Mouse (Mus musculus) bone marrow macrophage, adult 2 months (primary cell): ENCODE measurements around the gene Jade1. TPM values are rescaled to one million over a fixed set of nuclear protein-coding genes. Genes with fewer than 3 reads are reported as not detected.

Source experiments
- H3K27ac ChIP-seq: 2 replicates; pipeline ENCODE4 v1.5.1; 2012; ENCODE audit warnings: low read depth, low read length; ENCODE audit not compliant: insufficient read depth
- H3K4me1 ChIP-seq: 2 replicates; pipeline ENCODE4 v1.6.1; 2012; ENCODE audit warnings: low read length; ENCODE audit not compliant: control insufficient read depth, insufficient read depth
- H3K4me3 ChIP-seq: 2 replicates; pipeline ENCODE4 v1.5.1; 2012; ENCODE audit warnings: mild to moderate bottlenecking, low read length, moderate library complexity; ENCODE audit not compliant: insufficient read depth
- CTCF ChIP-seq: IDR thresholded peaks from 2 replicates; pipeline ENCODE4 v1.5.1; 2012; ENCODE audit warnings: low read depth, mild to moderate bottlenecking, low read length, moderate library complexity
- POLR2A ChIP-seq: IDR thresholded peaks from 2 replicates; pipeline ENCODE4 v1.6.1; 2012; ENCODE audit warnings: mild to moderate bottlenecking, low read depth, low read length, borderline replicate concordance
- polyA plus RNA-seq: library from polyadenylated mRNA; stranded (reverse); fragments of >200 nt; gene quantifications from 2 replicates; pipeline ENCODE4 v1.2.4, GENCODE M21; 2012; ENCODE audit not compliant: missing spikeins, insufficient read depth, insufficient read length

The Jade1 gene
- polyA plus RNA-seq, result 11.5 and 13.9 TPM in 2 replicates

- no peak within 1 kb of the TSS for H3K27ac ChIP-seq
- no peak within 1 kb of the TSS for H3K4me3 ChIP-seq
- peaks cover 6% of the 10 kb centered on the region for H3K4me1 ChIP-seq
- no peak for TF ChIP-seq POLR2A
- TF ChIP-seq CTCF, result no peak
These were observed at the start of gene Jade1 for GRCm38 (mm10) chr3:41555491-41556381. Gene Jade1 (plus strand): TSS chr3:41555731.

GRCm38 (mm10) chr3:41509441-41509840, 46.1 kb upstream of the Jade1 start:
- no peak overlapping the region for H3K27ac ChIP-seq
- no peak overlapping the region for H3K4me3 ChIP-seq
- no peaks in the 10 kb centered on the region for H3K4me1 ChIP-seq
- TF ChIP-seq CTCF, result no peak
- no peak for TF ChIP-seq POLR2A

GRCm38 (mm10) chr3:41510191-41510590, 45.3 kb upstream of the Jade1 start:
- no peak overlapping the region for H3K27ac ChIP-seq
- H3K4me1 ChIP-seq, result no peaks in the 10 kb centered on the region
- no peak overlapping the region for H3K4me3 ChIP-seq
- TF ChIP-seq CTCF, result no peak
- no peak for TF ChIP-seq POLR2A

GRCm38 (mm10) chr3:41510750-41511149, 44.8 kb upstream of the Jade1 start:
- Histone ChIP-seq H3K4me3 (no peak overlapping the region), H3K4me1 (no peaks in the 10 kb centered on the region), H3K27ac (no peak overlapping the region)
- no peak for TF ChIP-seq CTCF
- no peak for TF ChIP-seq POLR2A

GRCm38 (mm10) chr3:41514003-41514402, 41.5 kb upstream of the Jade1 start:
- Histone ChIP-seq H3K4me3 (no peak overlapping the region), H3K27ac (no peak overlapping the region), H3K4me1 (no peaks in the 10 kb centered on the region)
- TF ChIP-seq CTCF, result no peak
- TF ChIP-seq POLR2A, result no peak

GRCm38 (mm10) chr3:41514683-41515305, 40.7 kb upstream of the Jade1 start:
- Histone ChIP-seq H3K27ac (no peak overlapping the region), H3K4me3 (no peak overlapping the region), H3K4me1 (no peaks in the 10 kb centered on the region)
- TF ChIP-seq CTCF (no peak), POLR2A (no peak)

GRCm38 (mm10) chr3:41516961-41517518, 38.5 kb upstream of the Jade1 start:
- H3K4me3 ChIP-seq, result no peak overlapping the region
- H3K27ac ChIP-seq, result no peak overlapping the region
- no peaks in the 10 kb centered on the region for H3K4me1 ChIP-seq
- TF ChIP-seq CTCF (no peak), POLR2A (no peak)

- Histone ChIP-seq H3K4me1 (peaks cover 8% of the 10 kb centered on the region), H3K4me3 (no peak overlapping the region), H3K27ac (no peak overlapping the region)
- TF ChIP-seq CTCF, result no peak
- TF ChIP-seq POLR2A, result no peak
These were observed 34.6 kb upstream of the Jade1 start for GRCm38 (mm10) chr3:41520925-41521324.

- H3K27ac ChIP-seq, result no peak overlapping the region
- TF ChIP-seq POLR2A, result no peak
- no peak for TF ChIP-seq CTCF
- no peak overlapping the region for H3K4me3 ChIP-seq
- peaks cover 8% of the 10 kb centered on the region for H3K4me1 ChIP-seq
These were observed 33.8 kb upstream of the Jade1 start for GRCm38 (mm10) chr3:41521733-41522132.

GRCm38 (mm10) chr3:41522226-41523005, 33.1 kb upstream of the Jade1 start:
- H3K4me3 ChIP-seq, result no peak overlapping the region
- peaks cover 8% of the 10 kb centered on the region for H3K4me1 ChIP-seq

More at GRCm38 (mm10) chr3:41522226-41523005, 33.1 kb upstream of the Jade1 start:
- H3K27ac ChIP-seq, result no peak overlapping the region
- no peak for TF ChIP-seq POLR2A
- TF ChIP-seq CTCF, result no peak
